Mouse (Mus musculus): ENCODE measurements at regions not wholly inside any gene's neighbourhood (a gene's known extent, or its start where the extent isn't known, plus 50 kb on each side); places are given as distances from the start of the nearest gene placed in this dataset.

DNA sequence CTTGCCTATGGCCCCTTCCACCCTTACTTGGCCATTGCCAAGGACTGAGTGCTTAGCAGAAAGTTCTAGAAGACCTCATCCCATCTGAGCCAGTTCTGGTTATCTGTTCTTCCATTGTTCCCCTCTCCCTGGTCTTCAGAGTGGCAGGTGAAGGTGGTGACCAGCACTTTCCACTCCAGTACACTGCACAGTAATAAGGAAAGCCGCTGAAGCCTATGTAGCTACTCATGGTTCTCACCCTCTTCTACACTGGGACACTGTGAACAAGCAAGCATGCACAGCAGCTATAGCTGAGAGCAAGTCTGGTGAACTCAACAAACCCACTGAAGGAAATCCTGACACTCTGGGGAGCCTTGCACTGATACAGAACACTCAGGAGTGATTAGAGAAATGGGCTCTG lies 175.4 kb downstream of the Lmo4 start:
- Histone ChIP-seq H3K9ac (ENCODE audit: control insufficient read depth, low read depth, low read length, poor library complexity, severe bottlenecking) (no peak overlapping the region), H3K4me1 (ENCODE audit: control insufficient read depth in 1 of 2, insufficient read depth in 2 of 2, low read length in 2 of 2) (no peaks in the 10 kb centered on the region), H3K27ac (ENCODE audit: control insufficient read depth, low read depth, low read length) (no peak overlapping the region), H3K4me3 (ENCODE audit: control insufficient read depth in 1 of 2, insufficient read depth in 1 of 2, low read depth in 2 of 2, low read length in 2 of 2) (no peak overlapping the region), H3K79me2 (ENCODE audit: control insufficient read depth, insufficient read depth, low read length, poor library complexity) (no peaks in the 10 kb centered on the region), H3K36me3 (ENCODE audit: control insufficient read depth in 1 of 2, insufficient read depth in 2 of 2, low read length in 2 of 2) (no peaks in the 10 kb centered on the region), H3K27me3 (ENCODE audit: control insufficient read depth in 1 of 2, insufficient read depth in 2 of 2, low read length in 2 of 2) (no peaks in the 10 kb centered on the region), H3K9me3 (replicated peaks; ENCODE audit: insufficient read depth, low read length) (no peaks in the 10 kb centered on the region)
- DNase-seq (ENCODE audit: low read depth, low spot score) = no peak
- TF ChIP-seq MYC (IDR thresholded peaks at IDR 0.05; ENCODE audit: low read depth, low read length) (no peak), ELF1 (IDR thresholded peaks at IDR 0.05; ENCODE audit: low read depth, low read length) (no peak), GABPA (IDR thresholded peaks at IDR 0.05; ENCODE audit: low read depth, low read length) (no peak), E2F4 (IDR thresholded peaks at IDR 0.05; ENCODE audit: borderline replicate concordance, low read depth, low read length) (no peak)

- no peak overlapping the region for H3K27ac ChIP-seq (ENCODE audit: control insufficient read depth, low read depth, low read length)
- no peaks in the 10 kb centered on the region for H3K4me1 ChIP-seq (ENCODE audit: control insufficient read depth in 1 of 2, insufficient read depth in 2 of 2, low read length in 2 of 2)
- no peaks in the 10 kb centered on the region for H3K36me3 ChIP-seq (ENCODE audit: control insufficient read depth in 1 of 2, insufficient read depth in 2 of 2, low read length in 2 of 2)
- H3K9ac ChIP-seq (ENCODE audit: control insufficient read depth, low read depth, low read length, poor library complexity, severe bottlenecking) = no peak overlapping the region
- H3K27me3 ChIP-seq (ENCODE audit: control insufficient read depth in 1 of 2, insufficient read depth in 2 of 2, low read length in 2 of 2) = no peaks in the 10 kb centered on the region
- no peaks in the 10 kb centered on the region for H3K9me3 ChIP-seq (replicated peaks; ENCODE audit: insufficient read depth, low read length)
- DNase-seq (ENCODE audit: low read depth, low spot score) = no peak
- H3K79me2 ChIP-seq (ENCODE audit: control insufficient read depth, insufficient read depth, low read length, poor library complexity) = no peaks in the 10 kb centered on the region
- TF ChIP-seq MAZ (IDR thresholded peaks at IDR 0.05; ENCODE audit: low read depth, low read length) (no peak), KAT2A (conservative IDR thresholded peaks at IDR 0.05; ENCODE audit: low read depth, low read length) (no peak), TCF12 (IDR thresholded peaks at IDR 0.05; ENCODE audit: low read depth, low read length) (no peak), MEF2A (IDR thresholded peaks at IDR 0.05; ENCODE audit: extremely low read depth, insufficient replicate concordance, low read depth, low read length, poor library complexity, severe bottlenecking) (no peak), NELFE (IDR thresholded peaks at IDR 0.05; ENCODE audit: low read depth, low read length) (no peak), ZMIZ1 (IDR thresholded peaks at IDR 0.05; ENCODE audit: low read depth, low read length) (no peak)
- no peak overlapping the region for H3K4me3 ChIP-seq (ENCODE audit: control insufficient read depth in 1 of 2, insufficient read depth in 1 of 2, low read depth in 2 of 2, low read length in 2 of 2)
Measured at GRCm38 (mm10) chr3:144029121-144029520, 175.9 kb downstream of the Lmo4 start.

- Histone ChIP-seq H3K79me2 (ENCODE audit: control insufficient read depth, insufficient read depth, low read length, poor library complexity) (no peaks in the 10 kb centered on the region), H3K9me3 (replicated peaks; ENCODE audit: insufficient read depth, low read length) (no peaks in the 10 kb centered on the region), H3K9ac (ENCODE audit: control insufficient read depth, low read depth, low read length, poor library complexity, severe bottlenecking) (no peak overlapping the region), H3K36me3 (ENCODE audit: control insufficient read depth in 1 of 2, insufficient read depth in 2 of 2, low read length in 2 of 2) (no peaks in the 10 kb centered on the region), H3K27ac (ENCODE audit: control insufficient read depth, low read depth, low read length) (no peak overlapping the region), H3K4me1 (ENCODE audit: control insufficient read depth in 1 of 2, insufficient read depth in 2 of 2, low read length in 2 of 2) (no peaks in the 10 kb centered on the region), H3K27me3 (ENCODE audit: control insufficient read depth in 1 of 2, insufficient read depth in 2 of 2, low read length in 2 of 2) (no peaks in the 10 kb centered on the region), H3K4me3 (ENCODE audit: control insufficient read depth in 1 of 2, insufficient read depth in 1 of 2, low read depth in 2 of 2, low read length in 2 of 2) (no peak overlapping the region)
- TF ChIP-seq GATA1 (IDR thresholded peaks at IDR 0.05; ENCODE audit: low read depth, low read length) = no peak
- TF ChIP-seq GABPA (IDR thresholded peaks at IDR 0.05; ENCODE audit: low read depth, low read length) = no peak
- TF ChIP-seq KAT2A (conservative IDR thresholded peaks at IDR 0.05; ENCODE audit: low read depth, low read length) = no peak
- no peak for TF ChIP-seq ETS1 (IDR thresholded peaks at IDR 0.05; ENCODE audit: low read depth, low read length)
- TF ChIP-seq MYB (IDR thresholded peaks at IDR 0.05; ENCODE audit: low read depth, low read length) = no peak
- no peak for TF ChIP-seq BHLHE40 (IDR thresholded peaks at IDR 0.05; ENCODE audit: borderline replicate concordance, low read depth, low read length)
- no peak for TF ChIP-seq POLR2AphosphoS2 (IDR thresholded peaks at IDR 0.05; ENCODE audit: low read length)
- TF ChIP-seq SIN3A (IDR thresholded peaks at IDR 0.05; ENCODE audit: low read length) = no peak
- TF ChIP-seq USF1 (IDR thresholded peaks at IDR 0.05; ENCODE audit: low read depth, low read length) = no peak
- TF ChIP-seq HCFC1 (IDR thresholded peaks at IDR 0.05; ENCODE audit: low read depth, low read length) = no peak
- TF ChIP-seq SMC3 (IDR thresholded peaks at IDR 0.05; ENCODE audit: low read depth, low read length) = no peak
- no peak for TF ChIP-seq JUND (IDR thresholded peaks at IDR 0.05; ENCODE audit: low read depth, low read length)
- no peak for DNase-seq (ENCODE audit: low read depth, low spot score)
Measured at GRCm38 (mm10) chr3:144027134-144027980, 177.7 kb downstream of the Lmo4 start.
